Mouse (Mus musculus): ENCODE measurements around the gene Gpha2. TPM values are rescaled to one million over a fixed set of nuclear protein-coding genes. Genes with fewer than 3 reads are reported as not detected.
A peak's percentile ranks its signal among the peaks of the same experiment; 100 is the strongest.

The Gpha2 gene
- total and polyA plus RNA-seq, 3 experiments, result not detected

- DNase-seq (ENCODE audit: extremely low read depth), result no peak
- Histone ChIP-seq H3K27me3 (replicated peaks) (no peaks in the 10 kb centered on the region), H3K27ac (ENCODE audit: insufficient read depth, low read depth) (peak overlapping the region; percentile 47), H3K4me2 (ENCODE audit: insufficient read depth, low read depth, poor library complexity, severe bottlenecking) (peak overlapping the region; percentile 50; the same call in 1 of the 2 replicates), H3K4me3 (replicated peaks in 1 of 3; ENCODE audit: low read depth in 2 of 3, low read length in 2 of 3, poor library complexity in 1 of 3) (no peak overlapping the region), H3K79me2 (replicated peaks; ENCODE audit: control insufficient read depth, extremely low read depth, insufficient read depth, poor library complexity, severe bottlenecking) (peaks cover 29% of the 10 kb centered on the region), H3K4me1 (ENCODE audit: control insufficient read depth in 1 of 2, insufficient read depth in 2 of 2) (peaks cover 14 to 43% of the 10 kb centered on the region in 2 experiments), H3K9ac (ENCODE audit: insufficient read depth, low read depth) (0 out of 2 replicates have a peak overlapping the region, but pooled peaks have one; percentile 6), H3K9me3 (replicated peaks; ENCODE audit: low read length) (no peaks in the 10 kb centered on the region), H3K36me3 (replicated peaks in 1 of 2; ENCODE audit: control insufficient read depth in 1 of 2, insufficient read depth in 1 of 2, low read length in 1 of 2) (peaks cover 10 to 14% of the 10 kb centered on the region in 2 experiments)
- dilution Hi-C loops (cut with MboI; ENCODE audit: extremely low pct_ligation_motif_present, extremely low pct_unique_long_range_greater_than_20kb, low sequenced_read_pairs), result no loop called here
- in situ Hi-C loops (cut with MboI; ENCODE audit: low pct_ligation_motif_present, low pct_unique_long_range_greater_than_20kb, low sequenced_read_pairs), result no loop called here
- TF ChIP-seq RCOR1 (conservative IDR thresholded peaks at IDR 0.05; ENCODE audit: low read depth, low read length), result no peak
- TF ChIP-seq MEF2A (IDR thresholded peaks at IDR 0.05; ENCODE audit: borderline replicate concordance, low read depth, low read length), result no peak
- no peak for TF ChIP-seq BHLHE40 (IDR thresholded peaks at IDR 0.05; ENCODE audit: low read depth, low read length)
- TF ChIP-seq MYC (IDR thresholded peaks at IDR 0.05; ENCODE audit: low read depth, low read length), result no peak
- TF ChIP-seq MAZ (IDR thresholded peaks at IDR 0.05; ENCODE audit: low read depth, low read length), result no peak
- no peak for TF ChIP-seq CHD2 (IDR thresholded peaks at IDR 0.05; ENCODE audit: low read length)
- no peak for TF ChIP-seq USF2 (conservative IDR thresholded peaks at IDR 0.05; ENCODE audit: low read depth, low read length)
- no peak for TF ChIP-seq TCF12 (IDR thresholded peaks at IDR 0.05; ENCODE audit: low read depth, low read length)
- no peak for TF ChIP-seq ZC3H11A (IDR thresholded peaks at IDR 0.05; ENCODE audit: low read depth, low read length)
- no peak for TF ChIP-seq SIN3A (IDR thresholded peaks at IDR 0.05; ENCODE audit: low read length)
- no peak for TF ChIP-seq IRF4 (IDR thresholded peaks at IDR 0.05; ENCODE audit: low read depth, low read length)
- TF ChIP-seq ZNF384 (IDR thresholded peaks at IDR 0.05; ENCODE audit: low read depth, low read length), result no peak
- TF ChIP-seq PAX5 (IDR thresholded peaks at IDR 0.05; ENCODE audit: low read length), result no peak
These were observed 47.9 kb downstream of the Gpha2 start for GRCm38 (mm10) chr19:6273998-6274608.

GRCm38 (mm10) chr19:6275740-6276389 is 49.7 kb downstream of the Gpha2 start:
- dilution Hi-C loops (cut with MboI; ENCODE audit: extremely low pct_ligation_motif_present, extremely low pct_unique_long_range_greater_than_20kb, low sequenced_read_pairs), result no loop called here
- DNase-seq (ENCODE audit: extremely low read depth), result peak; percentile 81
- Histone ChIP-seq H3K9me3 (replicated peaks; ENCODE audit: low read length) (no peaks in the 10 kb centered on the region), H3K27ac (ENCODE audit: insufficient read depth, low read depth) (peak overlapping the region; percentile 90), H3K27me3 (replicated peaks) (no peaks in the 10 kb centered on the region), H3K4me3 (replicated peaks in 1 of 3; ENCODE audit: low read depth in 2 of 3, low read length in 2 of 3, poor library complexity in 1 of 3) (peak overlapping the region; percentile 53 to 99 (median 74)), H3K9ac (ENCODE audit: insufficient read depth, low read depth) (peak overlapping the region; percentile 87), H3K4me2 (ENCODE audit: insufficient read depth, low read depth, poor library complexity, severe bottlenecking) (peak overlapping the region; percentile 78), H3K4me1 (ENCODE audit: control insufficient read depth in 1 of 2, insufficient read depth in 2 of 2) (peaks cover 14 to 41% of the 10 kb centered on the region in 2 experiments), H3K36me3 (replicated peaks in 1 of 2; ENCODE audit: control insufficient read depth in 1 of 2, insufficient read depth in 1 of 2, low read length in 1 of 2) (peaks cover 27 to 29% of the 10 kb centered on the region in 2 experiments), H3K79me2 (replicated peaks; ENCODE audit: control insufficient read depth, extremely low read depth, insufficient read depth, poor library complexity, severe bottlenecking) (peaks cover 47% of the 10 kb centered on the region)
- in situ Hi-C loops (cut with MboI; ENCODE audit: low pct_ligation_motif_present, low pct_unique_long_range_greater_than_20kb, low sequenced_read_pairs), result no loop called here
- TF ChIP-seq ELF1 (IDR thresholded peaks at IDR 0.05; ENCODE audit: low read depth, low read length) (peak; percentile 57), EP300 (IDR thresholded peaks at IDR 0.05; ENCODE audit: low read length) (peak; percentile 90), USF1 (IDR thresholded peaks at IDR 0.05; ENCODE audit: low read depth, low read length) (no peak), ETS1 (conservative IDR thresholded peaks at IDR 0.05; ENCODE audit: low read depth, low read length) (peak; percentile 75), IRF4 (IDR thresholded peaks at IDR 0.05; ENCODE audit: low read depth, low read length) (peak; percentile 81), RCOR1 (conservative IDR thresholded peaks at IDR 0.05; ENCODE audit: low read depth, low read length) (0 out of 2 replicates have a peak, but pooled peaks have one; percentile 19), SIN3A (IDR thresholded peaks at IDR 0.05; ENCODE audit: low read length) (peak; percentile 82), BHLHE40 (IDR thresholded peaks at IDR 0.05; ENCODE audit: low read depth, low read length) (no peak), JUN (IDR thresholded peaks at IDR 0.05; ENCODE audit: insufficient read depth, low read depth, low read length) (no peak; the same call in 1 of the 2 replicates), MAFK (IDR thresholded peaks at IDR 0.05; ENCODE audit: insufficient replicate concordance, low read length) (0 out of 2 replicates have a peak, but pooled peaks have one; percentile 11), CTCF (conservative IDR thresholded peaks at IDR 0.05 in 1 of 2, IDR thresholded peaks at IDR 0.05 in 1 of 2; ENCODE audit: low read depth in 2 of 2, low read length in 2 of 2) (peak in 1 of 2 experiments; percentile 39; a peak in 2 of 4 replicates), MEF2A (IDR thresholded peaks at IDR 0.05; ENCODE audit: borderline replicate concordance, low read depth, low read length) (peak; percentile 43; the same call in 1 of the 2 replicates), JUND (conservative IDR thresholded peaks at IDR 0.05; ENCODE audit: low read depth, low read length) (peak; percentile 49; the same call in 1 of the 2 replicates), TCF12 (IDR thresholded peaks at IDR 0.05; ENCODE audit: low read depth, low read length) (peak; percentile 77), GABPA (IDR thresholded peaks at IDR 0.05; ENCODE audit: insufficient replicate concordance, low read depth, low read length) (no peak), POLR2A (IDR thresholded peaks at IDR 0.05; ENCODE audit: low read depth, low read length) (peak; percentile 1; the same call in 1 of the 2 replicates), MAZ (IDR thresholded peaks at IDR 0.05; ENCODE audit: low read depth, low read length) (no peak), CHD2 (IDR thresholded peaks at IDR 0.05; ENCODE audit: low read length) (no peak), TBP (conservative IDR thresholded peaks at IDR 0.05; ENCODE audit: low read depth, low read length) (0 out of 2 replicates have a peak, but pooled peaks have one; percentile 54), NELFE (IDR thresholded peaks at IDR 0.05; ENCODE audit: low read depth, low read length) (no peak)

Measured in CH12.LX (cell line).